Mouse (Mus musculus) adrenal gland, adult 2 months (tissue): Measurements from ENCODE around the gene 1600015I10Rik. TPM values are rescaled to one million over a fixed set of nuclear protein-coding genes. Genes with fewer than 3 reads are reported as not detected.
"Not testable (repeated sequence)": the region's sequence is repeated elsewhere in the genome, so short reads cannot be mapped to it uniquely, and the experiment has no call there.

Source experiments
- DNase-seq: peaks from one replicate; pipeline ENCODE4 v3.0.0; 2021
- long read RNA-seq: library from polyadenylated mRNA; stranded (forward); transcript quantifications from one replicate; pipeline ENCODE4 v2.0.0, GENCODE M21; 2021
- polyA plus RNA-seq: library from polyadenylated mRNA; depleted of rRNA; stranded (reverse); fragments of >200 nt; gene quantifications from 2 replicates; pipeline ENCODE4 v1.2.3, GENCODE M21; 2012; rRNA removed
- total RNA-seq, 2 experiments: library from RNA; stranded (reverse); gene quantifications; 2 replicates each; pipeline ENCODE4 v1.2.3; 2021

Gene 1600015I10Rik
- not detected for total RNA-seq
- not detected in 2 replicates for polyA plus RNA-seq
- long read RNA-seq: 0 reads

DNA sequence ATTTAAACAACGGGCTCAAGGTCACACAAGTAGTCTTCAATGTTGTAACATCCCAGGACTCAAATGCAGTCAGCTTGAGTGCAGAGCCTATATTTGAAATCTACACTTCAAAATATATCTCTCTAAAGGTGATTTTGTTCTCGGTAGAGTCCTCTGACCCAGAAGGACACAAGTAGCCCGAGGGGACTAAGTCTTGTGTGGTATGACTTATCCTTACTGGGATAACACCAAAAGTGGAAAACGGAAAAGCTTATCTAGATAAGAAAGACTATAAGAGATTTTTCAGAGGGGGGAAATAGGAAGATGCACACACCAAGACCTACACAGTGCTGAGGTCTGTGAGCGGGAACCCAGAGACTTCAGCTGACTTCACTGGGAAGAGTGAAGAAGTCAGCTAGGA lies at the start of gene 1600015I10Rik:
Gene 1600015I10Rik (plus strand): TSS at position 301 of the 400 bp plus-strand sequence.
- no peak for DNase-seq

GRCm38 (mm10) chr6:48894203-48894602 lies 35.5 kb upstream of the 1600015I10Rik start:
- no peak for DNase-seq

DNA sequence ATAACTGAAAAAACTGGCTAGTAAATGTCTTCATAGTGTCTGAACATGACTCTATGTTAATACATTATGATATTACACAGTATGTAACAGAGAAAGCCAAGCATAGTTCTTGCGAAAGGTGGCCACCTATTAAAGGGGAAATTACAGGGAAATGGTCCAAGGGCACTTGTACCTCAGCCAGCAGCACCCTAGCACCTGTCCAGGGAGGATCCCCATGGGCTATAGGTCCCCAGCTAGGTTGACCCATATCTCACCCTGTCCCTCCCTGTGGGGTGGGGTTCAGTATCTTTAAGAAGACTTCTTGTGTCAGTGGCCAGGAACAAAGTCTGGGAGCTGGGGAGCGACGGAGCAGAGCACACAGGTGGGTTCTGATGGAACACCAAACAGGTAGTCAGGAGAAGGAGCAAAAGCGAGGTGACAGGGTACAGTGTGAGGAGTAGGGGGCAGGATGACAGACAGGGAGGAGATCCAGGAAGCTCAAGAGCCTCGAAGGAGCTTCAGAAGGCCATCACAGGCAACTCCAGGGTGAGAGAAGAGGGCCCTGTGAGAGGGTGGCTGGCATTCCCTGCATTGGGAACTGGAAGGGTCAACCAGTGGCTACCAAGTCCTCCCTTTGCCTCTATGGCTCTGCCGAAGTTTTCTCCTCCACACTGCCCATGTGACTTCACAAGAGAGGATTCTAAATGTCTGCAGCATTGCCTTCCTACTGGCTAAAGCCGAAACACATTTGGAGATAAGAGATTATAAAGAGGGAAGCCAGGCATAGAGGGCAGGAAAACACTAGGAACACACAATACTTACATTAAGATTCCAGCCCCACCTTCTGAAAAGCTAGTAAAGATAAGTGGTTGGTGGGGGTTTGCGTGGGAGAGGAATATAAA lies 34.5 kb upstream of the 1600015I10Rik start:
- DNase-seq: no peak

DNA sequence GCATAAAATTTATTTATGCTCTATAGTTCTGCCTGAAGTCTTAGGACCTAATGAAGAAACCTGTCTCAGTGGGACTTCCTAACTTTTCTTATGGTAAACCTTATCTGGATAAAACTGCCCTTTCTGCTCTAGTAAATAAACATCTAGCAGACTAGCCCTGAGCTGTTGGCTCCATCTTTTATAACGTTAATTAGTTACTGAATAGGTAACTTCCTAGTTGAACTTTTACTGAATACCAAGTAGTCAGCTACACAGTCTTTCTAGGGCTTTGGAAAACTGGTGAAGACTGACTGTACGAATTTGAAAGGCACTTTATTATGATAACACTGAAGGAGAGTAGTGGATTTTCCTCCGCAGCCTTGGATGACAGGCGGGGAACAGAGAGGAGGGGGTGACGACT lies 33.8 kb upstream of the 1600015I10Rik start:
- no peak for DNase-seq

- DNase-seq: no peak
Measured at GRCm38 (mm10) chr6:48896956-48897355, 32.7 kb upstream of the 1600015I10Rik start.

DNA sequence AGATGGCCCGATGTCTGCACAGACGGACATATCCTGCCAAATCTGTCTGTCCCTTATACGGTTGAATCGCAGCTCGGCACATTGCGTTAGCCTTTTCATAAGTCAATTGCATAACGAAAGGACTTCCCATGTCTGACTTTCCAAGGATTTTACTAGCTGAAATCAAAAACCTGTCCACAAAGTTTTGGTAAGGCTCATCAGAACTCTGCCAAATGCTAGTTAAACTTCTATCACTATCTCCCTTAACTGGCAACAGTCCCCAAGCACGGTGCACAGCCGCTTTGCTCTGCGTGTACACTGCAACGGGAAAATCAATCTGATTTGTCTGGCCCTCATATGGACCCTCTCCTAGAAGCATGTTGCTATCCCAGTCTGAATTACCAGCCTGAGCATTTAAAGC lies 28.4 kb upstream of the 1600015I10Rik start:
- not testable (repeated sequence) for DNase-seq

- DNase-seq: no peak
Measured at GRCm38 (mm10) chr6:48902511-48903406, 26.9 kb upstream of the 1600015I10Rik start.

- DNase-seq: no peak
Measured at GRCm38 (mm10) chr6:48903437-48903836, 26.3 kb upstream of the 1600015I10Rik start.

DNA sequence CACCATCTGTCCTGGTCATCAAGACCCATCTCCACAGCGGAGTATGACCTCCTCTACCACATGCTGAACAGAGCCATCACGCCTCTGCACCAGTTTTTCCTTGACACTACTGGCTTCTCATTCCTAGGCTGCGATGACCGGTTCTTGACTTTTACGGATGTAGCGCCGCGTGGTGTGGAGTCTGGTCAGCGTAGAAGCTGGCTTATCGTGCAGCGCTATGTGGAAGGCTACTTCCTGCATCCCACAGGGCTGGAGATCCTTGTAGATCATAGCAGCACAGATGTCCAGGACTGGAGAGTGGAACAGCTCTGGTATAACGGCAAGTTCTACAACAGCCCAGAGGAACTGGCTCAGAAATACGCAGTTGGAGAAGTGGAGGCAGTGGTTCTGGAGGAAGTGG lies 24.1 kb upstream of the 1600015I10Rik start:
- DNase-seq: no peak

GRCm38 (mm10) chr6:48906371-48906770 lies 23.3 kb upstream of the 1600015I10Rik start:
- no peak for DNase-seq

- no peak for DNase-seq
Measured at GRCm38 (mm10) chr6:48909229-48909628, 20.5 kb upstream of the 1600015I10Rik start.

DNA sequence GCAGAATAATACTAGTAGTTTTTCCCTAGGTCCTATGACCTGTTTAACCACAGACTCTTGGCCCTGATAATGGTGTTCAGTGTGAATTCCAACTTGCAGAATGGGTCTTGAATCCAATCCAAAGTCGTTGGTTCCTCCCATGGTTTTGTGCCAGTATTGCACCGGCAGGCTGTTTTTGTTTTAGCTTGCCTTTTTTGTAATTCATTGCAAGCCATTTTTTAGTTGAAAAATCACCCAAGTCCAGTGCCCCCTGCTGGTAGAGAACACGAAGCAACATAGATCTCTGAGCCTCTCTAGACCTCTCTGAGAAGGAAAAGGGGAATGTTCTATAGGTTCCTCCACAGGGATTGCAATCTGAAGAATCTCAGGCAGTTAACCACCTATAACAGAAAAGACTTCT lies 17.7 kb upstream of the 1600015I10Rik start:
- DNase-seq: peak; percentile 6

GRCm38 (mm10) chr6:48913587-48913986 lies 16.1 kb upstream of the 1600015I10Rik start:
- DNase-seq: no peak

DNA sequence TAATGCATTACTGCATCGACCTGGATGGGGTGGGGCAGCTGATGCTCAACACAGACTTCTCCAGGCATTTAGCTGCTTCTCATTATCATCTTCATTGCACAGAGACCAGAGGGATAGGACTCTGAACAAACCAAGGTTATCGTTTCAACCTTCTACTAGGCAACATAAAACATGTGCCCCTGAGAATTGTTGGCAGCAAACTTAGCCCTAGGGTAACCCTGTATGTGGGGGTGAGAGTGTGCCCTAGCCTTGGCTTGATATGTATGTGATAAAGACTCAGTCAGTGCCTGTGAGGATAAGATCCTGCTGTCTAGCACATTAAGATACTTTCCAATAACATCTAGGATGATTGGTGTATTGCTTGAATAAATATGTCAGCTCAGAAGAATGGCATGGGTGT lies 19.9 kb downstream of the 1600015I10Rik start:
- peak; percentile 43 for DNase-seq

GRCm38 (mm10) chr6:48950676-48951075 lies 21.0 kb downstream of the 1600015I10Rik start:
- DNase-seq: no peak

DNA sequence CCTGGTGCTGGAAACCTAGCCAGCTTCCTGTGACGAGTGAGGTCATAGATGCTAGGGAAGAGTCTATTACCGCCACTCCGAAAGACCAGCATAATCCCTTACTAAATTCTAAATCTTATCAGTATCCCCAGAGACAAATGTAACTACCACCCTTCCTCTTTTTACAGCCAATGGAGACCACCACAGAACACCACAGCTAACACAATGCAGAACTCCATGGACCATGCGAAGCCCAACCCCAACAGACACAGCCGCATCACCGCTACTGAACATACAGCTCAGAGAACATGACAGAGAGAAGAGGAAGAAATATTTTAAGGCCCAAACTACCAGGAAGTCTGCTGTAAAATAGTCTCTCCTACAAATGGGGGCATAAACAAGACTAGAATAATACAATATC lies 21.9 kb downstream of the 1600015I10Rik start:
- no peak for DNase-seq

GRCm38 (mm10) chr6:48953220-48953619 lies 23.5 kb downstream of the 1600015I10Rik start:
- DNase-seq: peak; percentile 38

GRCm38 (mm10) chr6:48954211-48954610 lies 24.5 kb downstream of the 1600015I10Rik start:
- no peak for DNase-seq

- peak; percentile 69 for DNase-seq
Measured at GRCm38 (mm10) chr6:48954946-48955345, 25.3 kb downstream of the 1600015I10Rik start.

DNA sequence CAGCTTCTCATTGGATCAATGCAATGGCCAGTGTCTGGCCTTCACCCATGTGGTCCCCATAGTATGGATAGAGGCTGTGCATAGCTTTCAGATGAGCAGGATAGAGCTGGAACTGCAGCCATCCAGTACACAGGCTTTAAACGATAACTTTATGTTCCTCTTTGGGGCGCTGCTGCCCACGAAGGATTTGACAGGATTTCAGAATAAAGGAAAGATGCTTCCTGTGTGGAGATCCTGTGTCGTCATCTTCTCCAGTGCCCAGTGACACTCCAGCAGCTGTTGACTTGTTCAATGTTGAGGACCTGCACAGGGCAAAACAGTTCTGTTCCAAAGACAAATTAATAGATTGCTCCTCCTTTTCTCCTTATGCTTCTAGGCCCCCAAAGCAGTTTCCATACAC lies 27.1 kb downstream of the 1600015I10Rik start:
- DNase-seq: no peak

GRCm38 (mm10) chr6:48958053-48958452 lies 28.4 kb downstream of the 1600015I10Rik start:
- no peak for DNase-seq

DNA sequence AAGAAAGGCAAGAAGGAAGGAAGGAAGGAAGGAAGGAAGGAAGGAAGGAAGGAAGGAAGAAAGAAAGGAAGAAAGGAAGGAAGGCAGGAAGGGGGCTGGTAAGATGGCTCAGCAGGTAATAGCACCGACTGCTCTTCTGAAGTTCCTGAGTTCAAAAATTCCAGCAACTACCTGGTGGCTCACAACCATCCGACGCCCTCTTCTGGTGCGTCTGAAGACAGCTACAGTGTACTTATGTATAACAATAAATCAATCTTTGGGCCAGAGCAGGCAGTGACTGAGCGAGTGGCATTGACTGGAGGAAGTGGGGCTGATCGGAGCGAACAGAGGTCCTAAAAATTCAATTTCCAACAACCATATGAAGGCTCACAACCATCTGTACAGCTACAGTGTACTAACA lies 29.5 kb downstream of the 1600015I10Rik start:
- not testable (repeated sequence) for DNase-seq

DNA sequence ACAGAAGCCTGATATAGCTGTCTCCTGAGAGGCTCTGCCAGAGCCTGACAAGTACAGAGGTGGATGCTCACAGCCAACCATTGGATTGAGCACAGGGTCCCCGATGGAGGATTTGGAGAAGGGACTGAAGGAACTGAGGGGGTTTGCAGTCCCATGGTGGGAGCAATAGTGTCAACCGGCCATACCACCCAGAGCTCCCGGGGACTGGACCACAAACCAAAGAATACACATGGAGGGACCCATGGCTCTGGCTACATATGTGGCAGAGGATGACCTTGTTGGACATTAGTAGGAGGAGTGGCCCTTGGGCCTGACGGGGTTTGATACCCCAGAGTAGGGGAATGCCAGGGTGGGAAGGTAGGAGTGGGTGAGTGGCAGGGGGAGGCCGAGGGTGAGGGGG lies 37.0 kb downstream of the 1600015I10Rik start:
- DNase-seq: not testable (repeated sequence)
